Mouse (Mus musculus) embryo, embryonic 11 days (tissue): ENCODE measurements around the gene Psg19.
"Not testable (repeated sequence)": the region's sequence is repeated elsewhere in the genome, so short reads cannot be mapped to it uniquely, and the experiment has no call there.

Experiments
- DNase-seq: peaks from one replicate; pipeline ENCODE4 v3.0.0-alpha.2; 2015

Gene Psg19

GRCm38 (mm10) chr7:18798420-18798819 is at the start of gene Psg19:
TSS of gene Psg19 (minus strand) at chr7:18798520.
- no peak for DNase-seq

- no peak for DNase-seq
Measured at GRCm38 (mm10) chr7:18844811-18845210, 46.5 kb upstream of the Psg19 start.

GRCm38 (mm10) chr7:18841174-18841567 is 42.9 kb upstream of the Psg19 start:
- no peak for DNase-seq

- DNase-seq: peak; percentile 81
Measured at GRCm38 (mm10) chr7:18840386-18841173, 42.3 kb upstream of the Psg19 start.

- DNase-seq: no peak
Measured at GRCm38 (mm10) chr7:18839865-18840264, 41.5 kb upstream of the Psg19 start, which contains the start of gene Mill2. TSS of gene Mill2 (plus strand) at chr7:18839966.

- peak; percentile 4 for DNase-seq
Measured at GRCm38 (mm10) chr7:18832298-18832697, 34.0 kb upstream of the Psg19 start.

- DNase-seq: no peak
Measured at GRCm38 (mm10) chr7:18829545-18829944, 31.2 kb upstream of the Psg19 start.

- DNase-seq: peak; percentile 60
Measured at GRCm38 (mm10) chr7:18828592-18828991, 30.3 kb upstream of the Psg19 start.

- DNase-seq: peak; percentile 2
Measured at GRCm38 (mm10) chr7:18827792-18828546, 29.6 kb upstream of the Psg19 start.

GRCm38 (mm10) chr7:18821507-18821906 is 23.2 kb upstream of the Psg19 start, which contains the start of gene Psg17:
TSS of gene Psg17 (minus strand) at chr7:18821607.
- DNase-seq: no peak

GRCm38 (mm10) chr7:18818301-18818700 is 20.0 kb upstream of the Psg19 start:
- no peak for DNase-seq

GRCm38 (mm10) chr7:18803526-18803925 is 5.2 kb upstream of the Psg19 start:
- no peak for DNase-seq

GRCm38 (mm10) chr7:18799129-18799528 is 809 bp upstream of the Psg19 start:
- no peak for DNase-seq

GRCm38 (mm10) chr7:18790671-18791070 is 7.6 kb downstream of the Psg19 start:
- DNase-seq: not testable (repeated sequence)

GRCm38 (mm10) chr7:18781301-18781700 is 17.0 kb downstream of the Psg19 start:
- DNase-seq: peak; percentile 14

GRCm38 (mm10) chr7:18779337-18779781 is 19.0 kb downstream of the Psg19 start:
- no peak for DNase-seq

GRCm38 (mm10) chr7:18762885-18763284 is 35.4 kb downstream of the Psg19 start:
- not testable (repeated sequence) for DNase-seq

- DNase-seq: not testable (repeated sequence)
Measured at GRCm38 (mm10) chr7:18760152-18760551, 38.2 kb downstream of the Psg19 start.

- DNase-seq: peak; percentile 80
Measured at GRCm38 (mm10) chr7:18749896-18750477, 48.3 kb downstream of the Psg19 start.

- no peak for DNase-seq
Measured at GRCm38 (mm10) chr7:18748994-18749895, 49.1 kb downstream of the Psg19 start.

- not testable (repeated sequence) for DNase-seq
Measured at GRCm38 (mm10) chr7:18747420-18747819, 50.9 kb downstream of the Psg19 start.

GRCm38 (mm10) chr7:18746189-18746860 is 52.0 kb downstream of the Psg19 start:
- peak; percentile 60 for DNase-seq
